In genomic region chr7:144458881-144459280, GRCm38 (mm10) we compare ENCODE assay signal across 16 mouse cellular contexts. TPM values are rescaled to one million over a fixed set of nuclear protein-coding genes. Genes with fewer than 3 reads are reported as not detected.
A peak's percentile ranks its signal among the peaks of the same experiment; 100 is the strongest.
DNase-seq lines count a peak whose midpoint lies in the region; TF ChIP-seq lines count a peak whose summit lies in the region.
"Had no signal": no experiment of that assay in that cellular context is flagged by ENCODE, and none has a peak within 500 bp of the region (broad histone marks: within the 10 kb centered on the region; RNA-seq: fewer than 3 reads in every experiment).

No protein-coding gene starts in this region.

- peak overlapping the region; percentile 37; the same call in 1 of the 2 replicates for H3K27ac ChIP-seq in layer of hippocampus, adult 2 months
- H3K27ac ChIP-seq: embryonic facial prominence, embryonic 12.5 days; forebrain, embryonic 15.5 days; heart, adult 2 months; heart, embryonic 15.5 days; hindbrain, embryonic 10.5 days; hindbrain, embryonic 14.5 days had no signal

- no peak for TF ChIP-seq CTCF in layer of hippocampus, adult 2 months (conservative IDR thresholded peaks at IDR 0.05)

- no peak for DNase-seq in layer of hippocampus, adult 2 months (ENCODE audit: low spot score in 2 of 2)
- DNase-seq in layer of hippocampus, adult 18-20 months (ENCODE audit: low spot score in 2 of 2) = no peak
- peak; percentile 86 for DNase-seq in adrenal gland, adult 2 months
- DNase-seq in adrenal gland, postnatal 25 days = peak; percentile 27
- DNase-seq in gastrocnemius, postnatal 25 days = no peak
- DNase-seq in gastrocnemius, adult 18-20 months (ENCODE audit: low spot score) = no peak
- DNase-seq in right cerebral cortex, postnatal 25 days = no peak
- DNase-seq: cerebellum, adult 8-10 months; cerebellum, postnatal 14 days; gastrocnemius, postnatal 10 days; heart, adult 2 months had no signal

- H3K4me3 ChIP-seq in layer of hippocampus, adult 2 months = no peak overlapping the region
- H3K4me3 ChIP-seq: embryonic facial prominence, embryonic 12.5 days; forebrain, embryonic 15.5 days; heart, adult 2 months; heart, embryonic 15.5 days; hindbrain, embryonic 10.5 days had no signal

RNA-seq across cellular contexts. Expression of gene Cttn, which starts 11.9 kb away (rescaled TPM):
- total RNA-seq in layer of hippocampus, adult 2 months (2021) = 100 to 1,000 TPM; 179 to 181 TPM
- 100 to 1,000 TPM; 179 to 196 TPM for total RNA-seq in layer of hippocampus, adult 18-20 months (2021)
- 100 to 1,000 TPM; 240 to 283 TPM for total RNA-seq in adrenal gland, adult 2 months (2021)
- 102 and 130 TPM in 2 replicates for polyA plus RNA-seq in adrenal gland, adult 2 months (2012; rRNA removed)
- 218 and 274 TPM in 2 replicates for total RNA-seq in adrenal gland, postnatal 25 days (2021)
- total RNA-seq in gastrocnemius, postnatal 25 days (2021) = 10 to 100 TPM; 18.7 to 22.1 TPM
- 10 to 100 TPM; 17.9 to 21.6 TPM for total RNA-seq in gastrocnemius, adult 18-20 months (2021)

Comparison
In these comparisons a context has a peak if more than half of its experiments do, and no peak if none do; other contexts are left out.
1. DNase-seq: peak in adrenal gland, adult 2 months (single experiment) and adrenal gland, postnatal 25 days (single experiment); none in layer of hippocampus, adult 2 months (0 of 2), layer of hippocampus, adult 18-20 months (0 of 2), gastrocnemius, postnatal 25 days (single experiment), gastrocnemius, adult 18-20 months (single experiment) and right cerebral cortex, postnatal 25 days (single experiment).